In the genomic region with DNA sequence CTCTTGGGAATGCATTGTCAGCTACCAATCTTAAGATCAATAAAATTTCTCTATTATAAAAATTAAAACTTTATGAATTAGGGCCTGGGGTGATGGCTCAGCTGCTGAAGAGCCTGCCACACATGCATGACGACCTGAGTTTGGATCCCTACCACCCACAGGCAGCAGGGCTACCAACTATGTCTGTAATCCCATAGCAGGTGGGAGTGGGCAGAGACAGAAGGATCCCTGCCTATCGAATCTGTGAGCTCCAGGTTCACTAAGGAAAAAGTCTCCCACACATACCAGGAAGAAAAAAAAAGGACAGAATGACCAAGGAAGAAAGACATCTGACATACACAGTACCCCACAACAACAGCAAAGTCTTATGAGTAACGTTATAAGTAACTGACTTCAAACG, we compare ENCODE assay signal across 23 mouse cellular contexts. TPM values are rescaled to one million over a fixed set of nuclear protein-coding genes. Genes with fewer than 3 reads are reported as not detected.
DNase-seq lines count a peak whose midpoint lies in the region.
"Had no signal": no experiment of that assay in that cellular context is flagged by ENCODE, and none has a peak within 500 bp of the region (broad histone marks: within the 10 kb centered on the region; RNA-seq: fewer than 3 reads in every experiment).

No protein-coding gene starts in this region.

- WGBS in hindbrain, embryonic 10.5 days, result 85% methylated on average over 4 of the region's 4 CpGs

- peak; percentile 28 for DNase-seq in layer of hippocampus, adult 11-12 months (ENCODE audit: low spot score)
- no peak for DNase-seq in layer of hippocampus, postnatal 10 days (ENCODE audit: low spot score in 2 of 2)
- DNase-seq in layer of hippocampus, adult 8-10 months (ENCODE audit: low spot score in 2 of 2), result peak; percentile 9 to 21
- no peak for DNase-seq in layer of hippocampus, postnatal 25 days (ENCODE audit: extremely low spot score in 1 of 2, low spot score in 1 of 2)
- DNase-seq in brain, adult 2 months (ENCODE audit: low read depth, low spot score), result peak; percentile 33
- DNase-seq in layer of hippocampus, adult 9-11 months, result peak; percentile 55
- DNase-seq in hindbrain, embryonic 10.5 days (ENCODE audit: low spot score), result no peak
- DNase-seq: adrenal gland, postnatal 10 days; adrenal gland, postnatal 25 days; B cell, adult 2 months; cerebellum, adult 11-12 months; cerebellum, adult 2 months; cerebellum, adult 9-10 months; cerebellum, postnatal 10 days; cerebellum, postnatal 25 days had no signal

- H3K4me3 ChIP-seq in hindbrain, embryonic 10.5 days, result no peak overlapping the region
- H3K4me3 ChIP-seq: embryonic facial prominence, embryonic 10.5 days; embryonic facial prominence, embryonic 12.5 days; erythroblast, embryonic 14.5 days; forebrain, embryonic 10.5 days; forebrain, embryonic 12.5 days had no signal

- H3K36me3 ChIP-seq in hindbrain, embryonic 10.5 days, result peaks cover 49% of the 10 kb centered on the region

- H3K27me3 ChIP-seq in hindbrain, embryonic 10.5 days (ENCODE audit: insufficient read depth, poor library complexity, severe bottlenecking), result no peaks in the 10 kb centered on the region
- H3K27me3 ChIP-seq: CH12.LX; embryonic facial prominence, embryonic 12.5 days; forebrain, embryonic 12.5 days; Patski had no signal

- H3K4me1 ChIP-seq in hindbrain, embryonic 10.5 days (replicated peaks), result no peaks in the 10 kb centered on the region
- H3K4me1 ChIP-seq: embryonic facial prominence, embryonic 12.5 days; forebrain, embryonic 12.5 days had no signal

- H3K27ac ChIP-seq in hindbrain, embryonic 10.5 days, result no peak overlapping the region
- H3K27ac ChIP-seq: embryonic facial prominence, embryonic 10.5 days; embryonic facial prominence, embryonic 12.5 days; forebrain, embryonic 10.5 days; forebrain, embryonic 12.5 days had no signal

- no peaks in the 10 kb centered on the region for H3K9me3 ChIP-seq in hindbrain, embryonic 10.5 days
- H3K9me3 ChIP-seq: embryonic facial prominence, embryonic 10.5 days; embryonic facial prominence, embryonic 12.5 days; forebrain, embryonic 10.5 days; forebrain, embryonic 12.5 days; G1E had no signal

RNA-seq across cellular contexts. Expression of a gene that starts 25.2 kb away (rescaled TPM):
- 10 to 100 TPM in 1 of 2 experiments, 1 to 10 TPM in 1; 9.4 to 11.4 TPM for total RNA-seq in layer of hippocampus, postnatal 10 days (2021)
- total RNA-seq in layer of hippocampus, adult 8-10 months (2022), result 10 to 100 TPM; 12.5 to 15.6 (median 13.9) TPM
- total RNA-seq in layer of hippocampus, postnatal 25 days (2021), result 10 to 100 TPM; 11.2 to 14.0 TPM
- polyA plus RNA-seq in hindbrain, embryonic 10.5 days (2016; fragmentation: Nextera tagmentation; extraction: Ambion mirVana), result 3.0 and 3.3 TPM in 2 replicates

Comparison
In these comparisons a context has a peak if more than half of its experiments do, and no peak if none do; other contexts are left out.
1. DNase-seq: peak in layer of hippocampus, adult 11-12 months (single experiment), layer of hippocampus, adult 8-10 months (2 of 2), brain, adult 2 months (single experiment) and layer of hippocampus, adult 9-11 months (single experiment); none in layer of hippocampus, postnatal 10 days (0 of 2), layer of hippocampus, postnatal 25 days (0 of 2) and hindbrain, embryonic 10.5 days (single experiment).